Mouse (Mus musculus) myocyte (in vitro differentiated cells): ENCODE results near the gene Gm10645.

Experiments used
- CEBPB ChIP-seq: IDR thresholded peaks from 2 replicates; pipeline ENCODE4 v1.6.1; 2011; ENCODE audit warnings: mild to moderate bottlenecking, moderate library complexity; ENCODE audit not compliant: poor library complexity, insufficient read depth, severe bottlenecking
- E2F4 ChIP-seq: IDR thresholded peaks from one replicate; pipeline ENCODE4 v1.6.1; 2011; ENCODE audit warnings: mild to moderate bottlenecking, control low read depth, moderate library complexity; ENCODE audit not compliant: insufficient read depth
- MAX ChIP-seq: IDR thresholded peaks from one replicate; pipeline ENCODE4 v1.6.1; 2011; ENCODE audit warnings: low read depth, mild to moderate bottlenecking, control low read depth
- MYOD1 ChIP-seq, 3 experiments: IDR thresholded peaks; one replicate each; pipeline ENCODE4 v1.6.1; 2011; ENCODE audit warnings: control low read depth in 2 of 3, low read depth in 2 of 3, mild to moderate bottlenecking in 2 of 3, moderate library complexity in 1 of 3; ENCODE audit not compliant: insufficient read length in 2 of 3, control insufficient read depth in 1 of 3
- MYOG ChIP-seq, 3 experiments: IDR thresholded peaks; one replicate each; pipeline ENCODE4 v1.6.1; 2011; ENCODE audit warnings: control low read depth in 2 of 3, low read depth in 2 of 3, mild to moderate bottlenecking in 2 of 3; ENCODE audit not compliant: insufficient read length in 2 of 3, control insufficient read depth in 1 of 3, insufficient read depth in 1 of 3
- POLR2A ChIP-seq: IDR thresholded peaks from one replicate; pipeline ENCODE4 v1.6.1; 2011; ENCODE audit warnings: low read depth, mild to moderate bottlenecking, control low read depth, moderate library complexity; ENCODE audit not compliant: insufficient read length
- POLR2AphosphoS2 ChIP-seq: IDR thresholded peaks from one replicate; pipeline ENCODE4 v1.6.1; 2011; ENCODE audit warnings: low read depth, control low read depth; ENCODE audit not compliant: insufficient read length
- REST ChIP-seq: IDR thresholded peaks from one replicate; pipeline ENCODE4 v1.6.1; 2011; ENCODE audit warnings: mild to moderate bottlenecking, control low read depth, moderate library complexity; ENCODE audit not compliant: insufficient read depth, insufficient read length
- SRF ChIP-seq: IDR thresholded peaks from one replicate; pipeline ENCODE4 v1.6.1; 2011; ENCODE audit warnings: low read depth; ENCODE audit not compliant: control insufficient read depth, insufficient read length
- TCF12 ChIP-seq: IDR thresholded peaks from one replicate; pipeline ENCODE4 v1.6.1; 2011; ENCODE audit warnings: mild to moderate bottlenecking, control low read depth; ENCODE audit not compliant: poor library complexity, insufficient read depth, severe bottlenecking
- TCF3 ChIP-seq: IDR thresholded peaks from one replicate; pipeline ENCODE4 v1.6.1; 2011; ENCODE audit warnings: low read depth, control low read depth; ENCODE audit not compliant: insufficient read length
- USF1 ChIP-seq: IDR thresholded peaks from one replicate; pipeline ENCODE4 v1.6.1; 2011; ENCODE audit warnings: low read depth, mild to moderate bottlenecking, control low read depth, moderate library complexity

DNA sequence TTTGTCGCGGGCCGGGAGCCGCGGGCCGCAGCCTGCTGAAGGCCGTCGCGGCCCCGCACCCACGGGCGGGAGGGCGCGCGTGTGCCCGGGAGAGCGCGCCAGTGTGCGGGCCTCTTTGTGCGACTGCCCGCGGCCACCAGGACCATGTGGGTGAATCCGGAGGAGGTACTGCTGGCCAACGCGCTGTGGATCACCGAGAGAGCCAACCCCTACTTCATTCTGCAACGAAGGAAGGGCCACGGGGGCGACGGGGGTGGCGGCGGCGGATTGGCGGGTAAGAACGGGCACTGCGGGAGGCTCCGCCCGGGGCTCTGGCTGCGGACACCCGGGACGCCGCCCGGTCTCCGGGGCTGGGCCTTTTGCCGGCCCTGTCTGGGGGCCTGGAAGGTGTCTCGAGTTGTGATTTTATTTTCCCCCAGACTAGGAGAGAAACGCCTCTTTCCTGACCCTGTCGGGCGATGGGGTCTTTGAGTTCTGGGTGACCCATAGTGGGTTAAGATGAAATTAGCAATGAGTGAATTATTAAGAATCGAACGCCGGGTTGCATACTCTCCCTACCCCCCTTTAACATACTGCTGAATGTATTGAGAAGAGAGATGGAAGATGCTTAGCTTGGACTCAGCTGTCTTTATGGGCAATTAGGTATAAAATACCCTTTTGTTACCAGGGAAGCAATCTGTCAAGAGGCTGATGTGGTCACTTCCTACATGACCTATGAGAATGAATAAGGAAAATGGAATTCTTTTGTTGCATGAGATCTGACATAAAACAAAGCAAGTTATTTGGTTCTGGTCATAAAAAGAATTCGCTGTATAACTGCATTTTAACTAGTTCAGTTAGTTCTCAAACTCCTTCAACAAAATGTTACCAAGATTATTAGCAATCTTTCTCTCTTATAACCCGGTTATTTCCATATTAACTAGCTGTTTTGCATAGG lies at the start of gene Gm10645:
- TF ChIP-seq POLR2A (no peak), MAX (no peak), USF1 (no peak), E2F4 (no peak), MYOD1 (IDR thresholded peaks at IDR 0.05; ENCODE audit: control insufficient read depth in 1 of 3, insufficient read length in 2 of 3, low read depth in 2 of 3) (no peak), POLR2AphosphoS2 (no peak), CEBPB (no peak), TCF3 (no peak), TCF12 (no peak), REST (no peak), SRF (no peak), MYOG (IDR thresholded peaks at IDR 0.05; ENCODE audit: control insufficient read depth in 1 of 3, insufficient read depth in 1 of 3, insufficient read length in 2 of 3, low read depth in 2 of 3) (no peak)
